Mouse (Mus musculus): ENCODE results near the gene Zfp644.

DNA sequence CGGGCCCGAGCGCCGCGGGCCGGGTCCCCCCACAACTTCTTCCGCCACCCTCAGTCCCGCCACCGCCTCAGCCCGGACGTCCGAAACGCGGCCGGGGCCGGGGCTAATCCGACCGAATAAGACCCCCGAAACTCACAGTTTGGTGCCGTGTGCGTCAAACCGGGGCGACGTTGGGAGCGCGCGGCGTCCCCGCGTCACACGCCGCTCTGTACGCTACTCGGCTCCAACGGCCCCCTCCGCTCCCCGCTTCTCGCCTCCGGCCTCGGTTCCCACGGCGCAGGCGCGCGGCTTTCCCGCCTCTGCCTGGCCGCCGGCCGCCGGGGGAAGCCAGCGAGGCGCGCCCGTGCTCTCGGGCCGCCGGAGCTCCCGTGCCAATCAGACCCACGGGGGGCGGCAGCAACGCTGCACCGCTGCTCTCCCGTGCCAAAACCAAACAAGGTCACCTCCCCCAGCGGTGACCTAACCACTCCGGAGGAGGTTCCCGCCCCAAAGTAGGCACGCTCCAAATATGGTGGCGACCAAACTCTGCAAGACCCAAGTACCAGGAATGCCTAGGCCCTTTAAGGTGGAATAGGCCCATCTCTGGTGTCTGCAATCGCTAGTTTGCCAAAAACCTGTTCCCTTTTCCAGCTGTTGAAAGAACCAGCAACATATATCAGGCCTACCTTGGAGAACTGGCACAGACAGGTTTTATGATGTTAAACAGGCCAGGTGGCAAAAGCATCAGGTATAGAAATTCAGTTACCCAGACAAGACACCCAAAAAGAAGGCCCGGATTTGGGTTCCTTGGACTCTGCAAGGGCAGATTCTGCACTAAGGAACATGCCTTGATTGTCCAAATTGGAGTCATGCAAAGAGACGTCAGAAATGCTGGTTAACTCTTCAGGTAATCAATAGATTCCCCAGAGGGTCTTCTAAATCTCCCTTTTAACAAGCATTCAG lies at the start of gene Zfp644:
- TF ChIP-seq CTCF (IDR thresholded peaks at IDR 0.05; ENCODE audit: low read depth, low read length) (no peak), POLR2A (IDR thresholded peaks at IDR 0.05; ENCODE audit: extremely low read depth, insufficient read depth, low read length) (0 out of 2 replicates have a peak, but pooled peaks have one; percentile 35)

Data from liver, adult 2 months (tissue).